Mouse (Mus musculus) C2C12 (cell line): ENCODE measurements around the gene BC028528.

ENCODE experiments used
- CTCF ChIP-seq: IDR thresholded peaks from one replicate; pipeline ENCODE4 v1.5.1; 2011; ENCODE audit not compliant: control insufficient read depth, insufficient read depth, insufficient read length
- MAX ChIP-seq: IDR thresholded peaks from one replicate; pipeline ENCODE4 v1.6.1; 2011; ENCODE audit warnings: mild to moderate bottlenecking, control low read depth
- MYOG ChIP-seq: IDR thresholded peaks from one replicate; pipeline ENCODE4 v1.6.1; 2011; ENCODE audit not compliant: control insufficient read depth, insufficient read length; ENCODE audit errors: extremely low read depth

DNA sequence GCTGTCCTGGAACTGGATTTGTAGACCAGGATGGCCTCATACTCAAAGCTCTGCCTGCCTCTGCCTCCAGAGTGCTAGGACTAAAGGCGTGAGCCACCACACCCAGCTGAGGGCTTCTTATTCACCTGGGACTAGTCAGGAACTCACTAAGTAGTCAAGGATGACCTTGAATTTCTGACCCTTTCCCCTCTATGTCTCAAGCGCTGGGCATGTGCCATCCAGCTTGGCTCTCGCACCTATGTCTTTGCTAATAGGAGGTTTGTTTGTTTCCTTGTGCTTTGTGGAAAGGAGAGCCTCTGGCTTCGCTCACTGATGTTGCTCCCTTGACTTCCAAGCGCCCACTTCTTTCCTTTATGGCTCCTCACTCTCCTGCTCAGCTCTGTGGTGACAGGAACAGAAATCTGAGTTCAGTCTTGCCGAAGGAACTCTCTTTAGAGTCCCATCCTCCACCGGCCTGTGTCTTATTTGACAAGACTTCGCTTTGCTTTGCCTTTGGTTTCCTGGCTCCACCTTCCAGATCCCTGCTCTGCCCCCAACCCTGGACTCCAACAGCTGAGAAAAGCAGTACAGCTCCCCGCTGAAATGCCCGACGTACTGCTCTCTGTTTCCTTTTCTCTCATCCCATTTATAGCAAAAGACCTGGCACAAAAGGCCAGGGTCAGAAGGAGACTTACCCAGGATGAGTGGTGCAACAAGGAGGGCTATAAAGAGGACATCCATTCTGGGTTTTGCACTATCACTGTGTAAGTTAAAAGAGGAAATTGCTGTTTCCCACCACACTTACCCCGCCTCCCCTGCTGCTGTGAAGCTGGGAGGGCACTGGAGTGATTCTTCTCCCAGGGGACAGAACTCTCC is at the start of gene BC028528:
- TF ChIP-seq CTCF (no peak), MAX (no peak), MYOG (no peak)
